Mouse (Mus musculus) midbrain, embryonic 15.5 days (tissue): ENCODE results near the gene Arsg. TPM values are rescaled to one million over a fixed set of nuclear protein-coding genes. Genes with fewer than 3 reads are reported as not detected.

Experiments used
- ATAC-seq: fragments of 200-750 bp; cut with Nextera tagmentation; replicated peaks from 2 replicates; pipeline ENCODE4 v1.8.0; 2017; ENCODE audit warnings: moderate TSS enrichment
- H3K27ac ChIP-seq: fragments of 300-500 bp; sonication (generic); 2 replicates; pipeline ENCODE4 v1.5.1; 2015; ENCODE audit warnings: mild to moderate bottlenecking, inconsistent platforms
- H3K27me3 ChIP-seq: fragments of 300-500 bp; sonication (generic); replicated peaks from 2 replicates; pipeline ENCODE4 v1.6.1; 2015; ENCODE audit warnings: inconsistent platforms
- H3K36me3 ChIP-seq: fragments of 300-500 bp; sonication (generic); replicated peaks from 2 replicates; pipeline ENCODE4 v1.6.1; 2015; ENCODE audit warnings: inconsistent platforms
- H3K4me1 ChIP-seq: fragments of 300-500 bp; sonication (generic); 2 replicates; pipeline ENCODE4 v1.6.1; 2015; ENCODE audit warnings: inconsistent platforms
- H3K4me2 ChIP-seq: fragments of 300-500 bp; sonication (generic); 2 replicates; pipeline ENCODE4 v1.6.1; 2015; ENCODE audit warnings: inconsistent platforms, mild to moderate bottlenecking, moderate library complexity
- H3K4me3 ChIP-seq: fragments of 300-500 bp; sonication (generic); 2 replicates; pipeline ENCODE4 v1.5.1; 2015; ENCODE audit warnings: mild to moderate bottlenecking, inconsistent platforms
- H3K9ac ChIP-seq: fragments of 300-500 bp; sonication (generic); 2 replicates; pipeline ENCODE4 v1.6.1; 2015; ENCODE audit warnings: mild to moderate bottlenecking, inconsistent platforms
- H3K9me3 ChIP-seq: fragments of 300-500 bp; sonication (generic); 2 replicates; pipeline ENCODE4 v1.6.1; 2016; ENCODE audit warnings: inconsistent platforms
- WGBS: fragments of 180-500 bp; shearing (Covaris S2); methylation state at CpG from one replicate; pipeline ENCODE4 v1.1.7; 2015; ENCODE audit warnings: mixed read lengths; 5-methylcytosine and 5-hydroxymethylcytosine counted together
- polyA plus RNA-seq: library from polyadenylated mRNA; unstranded; fragments of >200 nt; fragmentation: Nextera tagmentation; extraction: Ambion mirVana; gene quantifications from 2 replicates; pipeline ENCODE4 v1.2.1, GENCODE M21; 2015

The Arsg gene
- polyA plus RNA-seq, 1 experiment from 2014 or later: 3.7 TPM

- Histone ChIP-seq H3K9ac (no peak overlapping the region), H3K4me3 (no peak overlapping the region), H3K4me2 (no peak overlapping the region), H3K27me3 (no peaks in the 10 kb centered on the region), H3K36me3 (no peaks in the 10 kb centered on the region), H3K27ac (no peak overlapping the region), H3K4me1 (no peaks in the 10 kb centered on the region), H3K9me3 (no peaks in the 10 kb centered on the region)
- 93% methylated on average over 2 of the region's 2 CpGs for WGBS
- no peak for ATAC-seq
Observed at GRCm38 (mm10) chr11:109586424-109586823, 113.2 kb downstream of the Arsg start.

- ATAC-seq: no peak
- WGBS: 60% methylated on average over 13 of the region's 13 CpGs
- no peaks in the 10 kb centered on the region for H3K9me3 ChIP-seq
- H3K36me3 ChIP-seq: no peaks in the 10 kb centered on the region
- no peaks in the 10 kb centered on the region for H3K27me3 ChIP-seq
- no peak overlapping the region for H3K27ac ChIP-seq
- no peaks in the 10 kb centered on the region for H3K4me1 ChIP-seq
- H3K4me3 ChIP-seq: no peak overlapping the region
- no peak overlapping the region for H3K9ac ChIP-seq
- H3K4me2 ChIP-seq: no peak overlapping the region
Observed at GRCm38 (mm10) chr11:109587019-109587418, 113.8 kb downstream of the Arsg start.

GRCm38 (mm10) chr11:109587638-109588374, 114.6 kb downstream of the Arsg start:
- Histone ChIP-seq H3K27me3 (no peaks in the 10 kb centered on the region), H3K9me3 (no peaks in the 10 kb centered on the region), H3K4me1 (no peaks in the 10 kb centered on the region), H3K27ac (no peak overlapping the region), H3K4me3 (no peak overlapping the region), H3K36me3 (no peaks in the 10 kb centered on the region), H3K9ac (no peak overlapping the region), H3K4me2 (no peak overlapping the region)
- ATAC-seq: no peak
- WGBS: 72% methylated on average over 15 of the region's 15 CpGs

- Histone ChIP-seq H3K27me3 (no peaks in the 10 kb centered on the region), H3K9me3 (no peaks in the 10 kb centered on the region), H3K9ac (no peak overlapping the region), H3K27ac (no peak overlapping the region), H3K4me3 (no peak overlapping the region), H3K4me1 (no peaks in the 10 kb centered on the region), H3K36me3 (no peaks in the 10 kb centered on the region), H3K4me2 (no peak overlapping the region)
- WGBS: 88% methylated on average over 8 of the region's 8 CpGs
- no peak for ATAC-seq
Observed at GRCm38 (mm10) chr11:109590012-109590411, 116.8 kb downstream of the Arsg start.

GRCm38 (mm10) chr11:109591511-109591910, 118.3 kb downstream of the Arsg start:
- Histone ChIP-seq H3K9me3 (no peaks in the 10 kb centered on the region), H3K4me1 (no peaks in the 10 kb centered on the region), H3K4me3 (no peak overlapping the region), H3K27ac (no peak overlapping the region), H3K9ac (no peak overlapping the region), H3K36me3 (no peaks in the 10 kb centered on the region), H3K4me2 (no peak overlapping the region), H3K27me3 (no peaks in the 10 kb centered on the region)
- no peak for ATAC-seq
- 90% methylated on average over 4 of the region's 4 CpGs for WGBS

GRCm38 (mm10) chr11:109593200-109593981, 120.2 kb downstream of the Arsg start:
- WGBS: 74% methylated on average over 6 of the region's 6 CpGs
- H3K4me1 ChIP-seq: no peaks in the 10 kb centered on the region
- no peaks in the 10 kb centered on the region for H3K9me3 ChIP-seq
- H3K4me2 ChIP-seq: no peak overlapping the region
- no peak for ATAC-seq
- H3K4me3 ChIP-seq: no peak overlapping the region
- H3K27me3 ChIP-seq: no peaks in the 10 kb centered on the region
- no peak overlapping the region for H3K27ac ChIP-seq
- no peak overlapping the region for H3K9ac ChIP-seq
- H3K36me3 ChIP-seq: no peaks in the 10 kb centered on the region

- Histone ChIP-seq H3K9ac (no peak overlapping the region), H3K4me1 (no peaks in the 10 kb centered on the region), H3K9me3 (no peaks in the 10 kb centered on the region), H3K36me3 (no peaks in the 10 kb centered on the region), H3K27ac (no peak overlapping the region), H3K27me3 (no peaks in the 10 kb centered on the region), H3K4me3 (no peak overlapping the region), H3K4me2 (no peak overlapping the region)
- ATAC-seq: no peak
- 92% methylated on average over 8 of the region's 8 CpGs for WGBS
Observed at GRCm38 (mm10) chr11:109594761-109595160, 121.6 kb downstream of the Arsg start.

- Histone ChIP-seq H3K9ac (no peak overlapping the region), H3K4me2 (no peak overlapping the region), H3K27ac (no peak overlapping the region), H3K4me1 (no peaks in the 10 kb centered on the region), H3K9me3 (no peaks in the 10 kb centered on the region), H3K36me3 (no peaks in the 10 kb centered on the region), H3K27me3 (no peaks in the 10 kb centered on the region), H3K4me3 (no peak overlapping the region)
- 86% methylated on average over 12 of the region's 12 CpGs for WGBS
- ATAC-seq: no peak
Observed at GRCm38 (mm10) chr11:109598778-109599570, 125.8 kb downstream of the Arsg start.

- peaks cover 19% of the 10 kb centered on the region for H3K4me1 ChIP-seq
- WGBS: 74% methylated on average over 6 of the region's 6 CpGs
- ATAC-seq: no peak
- H3K4me3 ChIP-seq: no peak overlapping the region
- H3K4me2 ChIP-seq: no peak overlapping the region
- H3K27me3 ChIP-seq: 0 out of 2 replicates have a peak, but pooled peaks cover 2% of the 10 kb centered on the region
- no peak overlapping the region for H3K27ac ChIP-seq
- no peak overlapping the region for H3K9ac ChIP-seq
- H3K36me3 ChIP-seq: no peaks in the 10 kb centered on the region
- no peaks in the 10 kb centered on the region for H3K9me3 ChIP-seq
Observed at GRCm38 (mm10) chr11:109607600-109607999, 134.4 kb downstream of the Arsg start.

- H3K4me3 ChIP-seq: no peak overlapping the region
- no peaks in the 10 kb centered on the region for H3K9me3 ChIP-seq
- 0 out of 2 replicates have a peak, but pooled peaks cover 5% of the 10 kb centered on the region for H3K27me3 ChIP-seq
- no peaks in the 10 kb centered on the region for H3K36me3 ChIP-seq
- H3K27ac ChIP-seq: no peak overlapping the region
- H3K9ac ChIP-seq: no peak overlapping the region
- H3K4me1 ChIP-seq: peaks cover 19% of the 10 kb centered on the region
- no peak for ATAC-seq
- WGBS: 66% methylated on average over 6 of the region's 6 CpGs
- H3K4me2 ChIP-seq: no peak overlapping the region
Observed at GRCm38 (mm10) chr11:109608976-109609625, 135.9 kb downstream of the Arsg start.

- Histone ChIP-seq H3K4me1 (peaks cover 19% of the 10 kb centered on the region), H3K9me3 (no peaks in the 10 kb centered on the region), H3K9ac (peak overlapping the region; percentile 51), H3K27ac (no peak overlapping the region), H3K36me3 (no peaks in the 10 kb centered on the region), H3K27me3 (0 out of 2 replicates have a peak, but pooled peaks cover 5% of the 10 kb centered on the region), H3K4me3 (peak overlapping the region; percentile 70), H3K4me2 (peak overlapping the region; percentile 90)
- no peak for ATAC-seq
- 12% methylated on average over 9 of the region's 9 CpGs for WGBS
Observed at GRCm38 (mm10) chr11:109610046-109610794, 137.0 kb downstream of the Arsg start.
